27 mouse cellular contexts compared by ENCODE assay signal in the genomic region with DNA sequence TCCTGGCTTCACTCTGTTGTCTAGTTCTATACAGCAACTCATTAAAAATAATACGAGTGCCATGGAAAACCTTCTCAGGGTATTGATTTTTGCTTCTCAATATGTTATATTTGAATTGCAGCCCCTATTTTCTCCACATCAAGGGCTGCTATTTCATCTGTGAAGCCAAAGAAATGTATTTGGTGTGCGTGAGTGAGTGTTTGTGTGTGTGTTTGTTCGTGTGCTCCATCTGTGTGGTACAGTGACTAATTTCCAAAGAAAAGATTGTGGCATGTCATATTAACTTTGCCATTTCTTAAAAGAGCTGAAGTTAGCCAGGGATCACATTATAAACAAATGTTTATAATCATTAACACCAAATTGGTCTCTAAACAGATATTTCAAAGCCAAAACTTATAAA.
DNase-seq lines count a peak whose midpoint lies in the region; ATAC-seq and TF ChIP-seq lines count a peak whose summit lies in the region.
"Had no signal": no experiment of that assay in that cellular context is flagged by ENCODE, and none has a peak within 500 bp of the region (broad histone marks: within the 10 kb centered on the region; RNA-seq: fewer than 3 reads in every experiment).

No protein-coding gene starts in this region.

- peaks cover 19% of the 10 kb centered on the region for H3K4me1 ChIP-seq in forebrain, embryonic 15.5 days
- peaks cover 15% of the 10 kb centered on the region; the same call in 1 of the 2 replicates for H3K4me1 ChIP-seq in forebrain, embryonic 12.5 days
- H3K4me1 ChIP-seq in midbrain, embryonic 12.5 days, result peaks cover 12% of the 10 kb centered on the region; the same call in 1 of the 2 replicates
- H3K4me1 ChIP-seq in midbrain, embryonic 16.5 days (ENCODE audit: control insufficient read depth, insufficient read depth, low read length), result peaks cover 15% of the 10 kb centered on the region
- H3K4me1 ChIP-seq in hindbrain, embryonic 14.5 days (replicated peaks; ENCODE audit: control insufficient read depth, insufficient read depth, low read length), result peaks cover 15% of the 10 kb centered on the region
- H3K4me1 ChIP-seq: limb, embryonic 15.5 days; liver, embryonic 13.5 days had no signal

- no peak overlapping the region for H3K9ac ChIP-seq in forebrain, embryonic 15.5 days (replicated peaks)
- H3K9ac ChIP-seq in forebrain, embryonic 12.5 days, result no peak overlapping the region
- H3K9ac ChIP-seq in midbrain, embryonic 12.5 days (replicated peaks), result no peak overlapping the region
- no peak overlapping the region for H3K9ac ChIP-seq in midbrain, embryonic 16.5 days (ENCODE audit: low read depth, low read length)
- H3K9ac ChIP-seq in hindbrain, embryonic 14.5 days, result no peak overlapping the region
- H3K9ac ChIP-seq: embryonic facial prominence, embryonic 15.5 days; limb, embryonic 15.5 days; liver, embryonic 13.5 days had no signal

- peak; percentile 51; the same call in 1 of the 2 replicates for ATAC-seq in forebrain, embryonic 15.5 days (replicated peaks)
- no peak for ATAC-seq in forebrain, embryonic 12.5 days (ENCODE audit: low FRiP score)
- ATAC-seq in midbrain, embryonic 12.5 days (ENCODE audit: low FRiP score, low read depth), result no peak
- no peak for ATAC-seq in midbrain, embryonic 16.5 days
- no peak for ATAC-seq in hindbrain, embryonic 14.5 days (ENCODE audit: low FRiP score)
- ATAC-seq: inflammation-experienced regulatory T-cells, adult 6 months had no signal

- intact Hi-C loops in gastrocnemius, adult 2 months (cut with DNase I), result no loop called here

- no peaks in the 10 kb centered on the region for H3K9me3 ChIP-seq in forebrain, embryonic 15.5 days
- no peaks in the 10 kb centered on the region for H3K9me3 ChIP-seq in forebrain, embryonic 12.5 days
- H3K9me3 ChIP-seq in midbrain, embryonic 12.5 days, result no peaks in the 10 kb centered on the region
- no peaks in the 10 kb centered on the region for H3K9me3 ChIP-seq in midbrain, embryonic 16.5 days (replicated peaks; ENCODE audit: control insufficient read depth, low read length, poor library complexity, severe bottlenecking)
- no peaks in the 10 kb centered on the region for H3K9me3 ChIP-seq in hindbrain, embryonic 14.5 days (ENCODE audit: control insufficient read depth, low read length)
- H3K9me3 ChIP-seq: embryonic facial prominence, embryonic 10.5 days; embryonic facial prominence, embryonic 15.5 days; limb, embryonic 10.5 days; limb, embryonic 15.5 days; liver, embryonic 13.5 days had no signal

- DNase-seq in hindbrain, embryonic 14.5 days (ENCODE audit: low spot score), result no peak
- no peak for DNase-seq in Muller cell, postnatal 12 days (ENCODE audit: inconsistent ontology term)
- DNase-seq in gastrocnemius, adult 2 months, result no peak
- DNase-seq: adrenal gland, postnatal 25 days; cerebellum, adult 8-10 months; cerebellum, postnatal 25 days; gastrocnemius, postnatal 36 days; heart, adult 18-20 months; heart, postnatal 36 days; kidney, adult 11 months; kidney, postnatal 14 days; layer of hippocampus, adult 9-11 months; liver, embryonic 13.5 days; lung, adult 18-20 months; lung, postnatal 10 days; right cerebral cortex, postnatal 4 days had no signal

- no peak for TF ChIP-seq CTCF in gastrocnemius, adult 2 months (IDR thresholded peaks at IDR 0.05)

- H3K27me3 ChIP-seq in forebrain, embryonic 15.5 days, result no peaks in the 10 kb centered on the region
- no peaks in the 10 kb centered on the region for H3K27me3 ChIP-seq in forebrain, embryonic 12.5 days
- H3K27me3 ChIP-seq in midbrain, embryonic 12.5 days, result no peaks in the 10 kb centered on the region
- H3K27me3 ChIP-seq in midbrain, embryonic 16.5 days (ENCODE audit: control insufficient read depth, insufficient read depth, low read depth, low read length), result no peaks in the 10 kb centered on the region
- no peaks in the 10 kb centered on the region for H3K27me3 ChIP-seq in hindbrain, embryonic 14.5 days (ENCODE audit: control insufficient read depth, insufficient read depth, low read length)
- H3K27me3 ChIP-seq: embryonic facial prominence, embryonic 15.5 days; limb, embryonic 15.5 days; liver, embryonic 13.5 days had no signal

- H3K36me3 ChIP-seq in forebrain, embryonic 15.5 days, result no peaks in the 10 kb centered on the region
- no peaks in the 10 kb centered on the region for H3K36me3 ChIP-seq in forebrain, embryonic 12.5 days (replicated peaks)
- H3K36me3 ChIP-seq in midbrain, embryonic 12.5 days, result no peaks in the 10 kb centered on the region
- H3K36me3 ChIP-seq in midbrain, embryonic 16.5 days (ENCODE audit: control insufficient read depth, insufficient read depth, low read length), result no peaks in the 10 kb centered on the region
- no peaks in the 10 kb centered on the region for H3K36me3 ChIP-seq in hindbrain, embryonic 14.5 days (replicated peaks; ENCODE audit: control insufficient read depth, insufficient read depth)
- H3K36me3 ChIP-seq: embryonic facial prominence, embryonic 10.5 days; embryonic facial prominence, embryonic 15.5 days; limb, embryonic 10.5 days; limb, embryonic 15.5 days; liver, embryonic 13.5 days had no signal

- 57% methylated on average over 3 of the region's 3 CpGs for WGBS in forebrain, embryonic 15.5 days
- WGBS in forebrain, embryonic 12.5 days, result 82% methylated on average over 3 of the region's 3 CpGs
- 85% methylated on average over 3 of the region's 3 CpGs for WGBS in midbrain, embryonic 12.5 days
- 73% methylated on average over 3 of the region's 3 CpGs for WGBS in midbrain, embryonic 16.5 days
- WGBS in hindbrain, embryonic 14.5 days, result 73% methylated on average over 3 of the region's 3 CpGs

- H3K4me3 ChIP-seq in forebrain, embryonic 15.5 days, result no peak overlapping the region
- H3K4me3 ChIP-seq in forebrain, embryonic 12.5 days (replicated peaks), result no peak overlapping the region
- no peak overlapping the region for H3K4me3 ChIP-seq in midbrain, embryonic 12.5 days
- H3K4me3 ChIP-seq in midbrain, embryonic 16.5 days (ENCODE audit: low read depth, low read length), result no peak overlapping the region
- no peak overlapping the region for H3K4me3 ChIP-seq in hindbrain, embryonic 14.5 days (replicated peaks; ENCODE audit: low read length)
- H3K4me3 ChIP-seq in gastrocnemius, adult 2 months, result no peak overlapping the region
- H3K4me3 ChIP-seq: embryonic facial prominence, embryonic 10.5 days; embryonic facial prominence, embryonic 15.5 days; limb, embryonic 10.5 days; limb, embryonic 15.5 days; liver, embryonic 13.5 days had no signal

- no peak overlapping the region for H3K4me2 ChIP-seq in forebrain, embryonic 15.5 days (replicated peaks)
- no peak overlapping the region for H3K4me2 ChIP-seq in forebrain, embryonic 12.5 days
- no peak overlapping the region for H3K4me2 ChIP-seq in midbrain, embryonic 12.5 days (replicated peaks)
- H3K4me2 ChIP-seq in midbrain, embryonic 16.5 days (ENCODE audit: low read length), result no peak overlapping the region
- no peak overlapping the region for H3K4me2 ChIP-seq in hindbrain, embryonic 14.5 days (replicated peaks)
- H3K4me2 ChIP-seq: embryonic facial prominence, embryonic 15.5 days; heart, embryonic 11.5 days; limb, embryonic 15.5 days; liver, embryonic 13.5 days had no signal

- H3K27ac ChIP-seq in forebrain, embryonic 15.5 days (replicated peaks), result no peak overlapping the region
- H3K27ac ChIP-seq in forebrain, embryonic 12.5 days, result no peak overlapping the region
- peak overlapping the region; percentile 76; the same call in 1 of the 2 replicates for H3K27ac ChIP-seq in midbrain, embryonic 12.5 days (replicated peaks)
- no peak overlapping the region for H3K27ac ChIP-seq in midbrain, embryonic 16.5 days (ENCODE audit: low read length)
- peak overlapping the region; percentile 20; the same call in 1 of the 2 replicates for H3K27ac ChIP-seq in hindbrain, embryonic 14.5 days
- no peak overlapping the region for H3K27ac ChIP-seq in gastrocnemius, adult 2 months
- H3K27ac ChIP-seq: embryonic facial prominence, embryonic 10.5 days; embryonic facial prominence, embryonic 15.5 days; limb, embryonic 15.5 days; liver, embryonic 13.5 days; macrophage had no signal

Comparison
In these comparisons a context has a peak if more than half of its experiments do, and no peak if none do; other contexts are left out.
1. H3K27ac ChIP-seq: peak in midbrain, embryonic 12.5 days (single experiment) and hindbrain, embryonic 14.5 days (single experiment); none in forebrain, embryonic 15.5 days (single experiment), forebrain, embryonic 12.5 days (single experiment), midbrain, embryonic 16.5 days (single experiment) and gastrocnemius, adult 2 months (single experiment).